Mouse (Mus musculus) kidney, adult 11 months (tissue): ENCODE data around the gene Dnah9.

Experiments
- DNase-seq: peaks from one replicate; pipeline ENCODE4 v3.0.0; 2022

The Dnah9 gene

GRCm38 (mm10) chr11:65788154-65788553 is 380.2 kb downstream of the Dnah9 start, which contains the start of gene Map2k4:
Gene Map2k4 (minus strand): TSS chr11:65788297.
- DNase-seq = peak; percentile 91

GRCm38 (mm10) chr11:65787421-65788151 is 380.8 kb downstream of the Dnah9 start:
- DNase-seq = no peak

GRCm38 (mm10) chr11:65786160-65786559 is 382.2 kb downstream of the Dnah9 start:
- no peak for DNase-seq

GRCm38 (mm10) chr11:65781596-65781995 is 386.8 kb downstream of the Dnah9 start:
- no peak for DNase-seq
